Mouse (Mus musculus) gastrocnemius, adult 2 months (tissue): ENCODE results near the gene Adam19. TPM values are rescaled to one million over a fixed set of nuclear protein-coding genes. Genes with fewer than 3 reads are reported as not detected.

ENCODE experiments used
- DNase-seq: peaks from one replicate; pipeline ENCODE4 v3.0.0; 2022
- H3K27ac ChIP-seq: fragments of 200-600 bp; 2 replicates; pipeline ENCODE4 v1.8.1; 2022; ENCODE audit warnings: mild to moderate bottlenecking
- H3K4me3 ChIP-seq: fragments of 200-600 bp; 2 replicates; pipeline ENCODE4 v1.8.1; 2022; ENCODE audit warnings: mild to moderate bottlenecking, moderate library complexity
- CTCF ChIP-seq: fragments of 200-600 bp; IDR thresholded peaks from 2 replicates; pipeline ENCODE4 v1.8.1; 2022; ENCODE audit warnings: antibody characterized with exemption, mild to moderate bottlenecking, moderate library complexity
- intact Hi-C: fragments of 180-260 bp; cut with DNase I; formaldehyde crosslinking; loops from one replicate; pipeline ENCODE4 v1.15.1; 2025
- total RNA-seq, 2 experiments: library from RNA; stranded (reverse); gene quantifications; 2 replicates each; pipeline ENCODE4 v1.2.3; 2021

Adam19 gene
- total RNA-seq, 2 experiments from 2014 or later = 3.0 to 3.7 TPM

DNA sequence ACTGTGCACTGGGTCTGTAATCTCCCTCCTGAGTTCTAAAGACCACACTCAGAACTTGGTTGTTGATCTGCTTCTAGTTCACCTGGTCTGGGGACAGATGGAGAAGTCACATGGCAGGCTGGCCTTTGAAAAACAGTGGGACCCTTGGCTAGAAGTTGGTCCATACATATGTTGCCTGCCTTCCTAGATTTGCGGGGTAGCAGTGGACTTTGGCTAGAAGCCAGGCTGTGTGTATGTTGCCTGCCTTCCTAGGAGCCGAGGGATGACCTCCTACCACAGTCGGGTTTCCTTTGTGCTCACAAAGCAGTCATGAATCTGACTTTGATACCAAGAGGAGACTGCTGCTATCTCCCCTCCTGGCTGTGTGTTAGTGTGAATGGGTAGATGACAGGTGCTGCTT is 41.3 kb downstream of the Adam19 start:
- intact Hi-C loops = no loop called here
- H3K27ac ChIP-seq = peak overlapping the region; percentile 79

DNA sequence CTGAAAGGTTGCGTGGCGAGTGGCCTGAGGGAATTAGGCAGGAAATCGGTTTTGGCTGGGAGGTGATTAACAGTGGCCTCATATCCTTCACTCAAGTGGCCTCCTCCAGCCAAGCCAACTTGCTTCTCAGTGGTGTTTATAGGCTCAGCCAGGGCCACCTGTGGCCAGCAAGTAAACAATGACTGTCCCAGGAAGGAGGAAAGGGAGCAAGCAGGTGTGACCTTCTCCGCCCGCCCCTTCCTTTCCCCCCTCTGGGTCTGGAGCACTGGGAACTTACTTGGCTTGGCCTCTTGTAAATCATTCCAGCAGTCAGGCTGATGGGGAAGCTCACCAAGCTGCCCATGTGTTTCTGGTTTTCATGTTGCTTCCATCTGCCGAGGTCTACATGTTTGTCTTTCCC is 46.3 kb downstream of the Adam19 start:
- no peak for TF ChIP-seq CTCF
- intact Hi-C loops = no loop called here
- Histone ChIP-seq H3K4me3 (no peak overlapping the region), H3K27ac (peak overlapping the region; percentile 57)
- peak; percentile 65 for DNase-seq

More for the DNA sequence above, 41.3 kb downstream of the Adam19 start:
- no peak for DNase-seq
- H3K4me3 ChIP-seq = no peak overlapping the region
- TF ChIP-seq CTCF = no peak

DNA sequence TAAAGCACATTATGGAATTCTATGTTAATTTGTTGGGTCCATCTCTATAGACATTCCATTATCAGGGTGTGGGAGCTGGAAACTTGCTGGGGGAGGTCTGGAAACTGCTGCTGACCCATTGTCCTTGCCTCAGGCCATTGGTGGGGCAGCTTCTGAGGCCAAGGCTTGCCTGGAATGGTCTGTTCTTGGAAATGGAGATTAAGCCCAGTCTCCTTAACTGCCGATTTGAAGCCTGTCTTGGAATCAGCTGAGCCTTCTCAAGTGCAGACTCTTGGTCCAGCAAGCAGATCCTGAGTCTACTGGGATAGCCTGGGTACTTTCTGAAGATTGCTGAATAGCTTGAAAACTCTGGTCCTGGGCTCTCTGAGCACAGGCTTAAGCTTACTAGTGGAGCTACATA is 51.3 kb downstream of the Adam19 start:
- no peak for TF ChIP-seq CTCF
- no peak overlapping the region for H3K27ac ChIP-seq
- intact Hi-C loops = no loop called here
- DNase-seq = no peak
- no peak overlapping the region for H3K4me3 ChIP-seq

DNA sequence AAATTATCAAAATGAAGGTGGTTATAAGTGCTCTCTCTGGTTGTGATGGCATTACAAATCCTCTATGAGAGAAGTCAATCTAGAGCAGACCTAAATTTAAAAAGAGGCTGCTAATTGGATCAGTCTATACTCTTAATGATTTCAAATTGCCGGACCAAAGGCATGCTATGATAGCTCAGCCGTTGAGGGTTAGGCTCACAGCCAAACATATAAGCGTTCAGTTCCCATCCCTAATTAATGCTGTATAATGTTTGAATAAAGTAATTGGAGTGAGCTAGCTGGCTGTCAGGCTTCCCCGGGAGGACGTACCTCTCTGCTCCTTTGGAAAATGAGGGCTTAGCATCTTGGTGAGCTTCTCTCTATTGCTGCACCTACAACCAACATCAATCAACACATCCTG is 53.4 kb downstream of the Adam19 start:
- H3K4me3 ChIP-seq = no peak overlapping the region
- DNase-seq = no peak
- H3K27ac ChIP-seq = no peak overlapping the region
- TF ChIP-seq CTCF = no peak
- intact Hi-C loops = no loop called here

DNA sequence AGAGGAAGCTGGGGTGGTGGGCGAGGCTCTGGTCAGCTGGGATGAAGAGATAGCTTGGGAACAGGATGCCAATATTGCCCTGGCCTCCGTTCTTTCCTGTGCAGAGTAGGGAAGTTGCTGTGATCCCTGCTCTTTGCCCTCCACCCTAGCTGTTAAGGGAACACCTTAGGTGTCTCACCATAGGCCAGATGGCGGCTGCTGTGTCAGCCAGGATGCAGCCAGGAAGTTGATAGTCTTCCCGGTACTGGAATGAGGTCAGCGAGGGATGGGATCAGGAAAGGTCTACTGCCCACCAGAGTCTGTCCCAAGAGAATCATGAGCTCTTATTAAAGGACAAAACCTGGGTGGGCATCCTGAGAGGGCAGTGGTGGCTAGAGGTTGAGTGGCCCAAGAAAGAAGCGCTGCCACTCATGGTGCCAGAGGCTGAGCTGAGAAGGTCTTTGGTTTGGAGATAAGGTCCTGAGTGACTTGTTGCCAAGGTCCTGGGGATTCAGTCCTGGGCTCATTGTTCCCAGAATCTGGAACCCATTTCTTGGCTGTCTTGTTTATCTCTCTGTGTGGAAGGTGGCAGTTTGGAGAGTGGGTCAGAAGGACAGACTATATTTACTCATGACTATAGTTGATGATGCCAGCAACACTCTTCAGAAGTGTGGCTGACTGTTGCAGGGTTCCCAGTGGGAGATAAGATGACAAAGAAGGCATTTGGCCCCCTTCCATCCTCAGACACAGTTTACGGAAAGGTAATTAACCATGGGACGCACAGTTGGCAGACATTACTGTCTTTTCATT is 54.6 kb downstream of the Adam19 start:
- H3K27ac ChIP-seq = peak overlapping the region; percentile 48
- TF ChIP-seq CTCF = no peak
- no peak overlapping the region for H3K4me3 ChIP-seq
- intact Hi-C loops = no loop called here
- DNase-seq = peak; percentile 13

DNA sequence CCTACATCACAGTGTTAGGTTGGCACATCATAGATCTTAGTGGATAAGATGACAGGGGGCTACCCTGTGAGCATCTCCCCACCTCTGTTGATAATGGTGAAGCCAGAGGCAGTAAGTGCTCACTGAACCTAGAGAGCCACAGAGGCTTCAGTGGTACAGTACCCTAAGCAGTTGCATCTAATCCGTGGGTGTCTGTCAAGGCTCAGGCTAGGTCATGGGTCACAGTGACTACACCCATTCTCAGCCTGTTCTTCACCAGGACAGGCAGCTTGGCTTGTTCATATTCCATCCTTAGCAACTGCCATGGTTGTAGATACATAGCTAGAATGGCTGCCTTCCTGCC is 55.1 kb downstream of the Adam19 start:
- intact Hi-C loops = no loop called here

DNA sequence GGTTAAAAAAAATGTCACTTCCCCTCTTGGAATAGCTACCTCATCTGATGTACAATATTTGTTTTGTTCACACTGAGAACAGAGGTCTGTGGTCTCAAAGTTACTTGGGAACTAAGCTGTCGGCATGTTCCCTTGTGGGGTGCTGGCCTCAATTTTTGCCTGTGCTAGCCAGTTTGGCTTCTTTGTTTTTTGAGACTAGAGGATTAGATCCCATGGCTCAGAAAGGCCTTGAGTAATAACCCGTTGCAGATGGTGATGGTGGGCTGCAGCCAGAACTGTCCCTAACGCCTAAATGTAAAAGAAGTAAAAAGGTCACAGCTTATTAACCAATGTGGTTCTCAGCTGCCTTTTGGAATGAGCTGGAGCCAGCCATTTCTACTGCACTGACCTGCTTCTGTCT is 57.4 kb downstream of the Adam19 start:
- DNase-seq = peak; percentile 55
- 0 out of 2 replicates have a peak overlapping the region, but pooled peaks have one; percentile 3 for H3K27ac ChIP-seq
- H3K4me3 ChIP-seq = no peak overlapping the region
- intact Hi-C loops = no loop called here
- no peak for TF ChIP-seq CTCF

More for the DNA sequence above, 55.1 kb downstream of the Adam19 start:
- H3K4me3 ChIP-seq = no peak overlapping the region
- TF ChIP-seq CTCF = no peak
- no peak for DNase-seq
- H3K27ac ChIP-seq = no peak overlapping the region

DNA sequence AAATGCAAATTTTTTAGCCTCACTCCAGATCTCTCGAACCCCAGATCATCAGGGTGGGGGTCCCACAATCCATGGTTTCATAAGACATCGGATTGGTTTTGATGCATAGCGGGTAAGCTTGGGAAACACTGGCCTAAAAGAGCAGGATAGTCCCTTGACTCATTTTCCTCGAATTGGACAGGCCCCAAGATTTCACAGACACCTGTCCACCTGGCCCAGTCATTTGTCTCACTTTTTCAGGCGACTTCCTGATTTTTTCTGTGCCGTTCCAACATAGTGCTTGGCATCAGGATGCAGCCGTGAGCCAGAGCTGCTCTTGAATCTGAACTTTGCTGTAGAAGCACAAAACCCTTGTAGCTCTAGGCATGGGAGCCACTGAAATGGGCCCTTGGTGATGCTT is 58.4 kb downstream of the Adam19 start:
- no peak overlapping the region for H3K4me3 ChIP-seq
- DNase-seq = no peak
- no peak for TF ChIP-seq CTCF
- intact Hi-C loops = no loop called here
- peak overlapping the region; percentile 40; the same call in 1 of the 2 replicates for H3K27ac ChIP-seq

DNA sequence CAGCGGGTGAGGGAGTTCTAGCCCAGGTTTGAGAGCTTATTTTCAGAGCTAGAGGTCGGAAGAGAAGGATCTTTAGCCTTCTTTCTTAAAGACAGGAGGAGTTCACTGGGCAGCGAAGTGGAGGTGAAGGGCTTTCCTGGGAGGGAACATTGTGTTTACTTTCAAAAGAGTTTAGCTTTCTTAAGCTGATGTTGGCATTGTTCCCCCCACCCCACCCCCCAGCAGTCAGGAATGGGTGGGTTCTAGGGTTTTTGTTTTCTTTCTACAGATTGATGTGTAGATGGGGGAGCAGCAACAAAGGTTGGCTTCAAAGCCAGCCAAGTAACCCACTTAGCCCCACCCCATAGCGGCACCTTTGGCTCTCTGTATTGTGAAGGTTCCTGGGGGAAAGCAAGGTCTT is 59.2 kb downstream of the Adam19 start:
- no peak for TF ChIP-seq CTCF
- Histone ChIP-seq H3K27ac (peak overlapping the region; percentile 40; the same call in 1 of the 2 replicates), H3K4me3 (no peak overlapping the region)
- DNase-seq = no peak
- intact Hi-C loops = no loop called here

DNA sequence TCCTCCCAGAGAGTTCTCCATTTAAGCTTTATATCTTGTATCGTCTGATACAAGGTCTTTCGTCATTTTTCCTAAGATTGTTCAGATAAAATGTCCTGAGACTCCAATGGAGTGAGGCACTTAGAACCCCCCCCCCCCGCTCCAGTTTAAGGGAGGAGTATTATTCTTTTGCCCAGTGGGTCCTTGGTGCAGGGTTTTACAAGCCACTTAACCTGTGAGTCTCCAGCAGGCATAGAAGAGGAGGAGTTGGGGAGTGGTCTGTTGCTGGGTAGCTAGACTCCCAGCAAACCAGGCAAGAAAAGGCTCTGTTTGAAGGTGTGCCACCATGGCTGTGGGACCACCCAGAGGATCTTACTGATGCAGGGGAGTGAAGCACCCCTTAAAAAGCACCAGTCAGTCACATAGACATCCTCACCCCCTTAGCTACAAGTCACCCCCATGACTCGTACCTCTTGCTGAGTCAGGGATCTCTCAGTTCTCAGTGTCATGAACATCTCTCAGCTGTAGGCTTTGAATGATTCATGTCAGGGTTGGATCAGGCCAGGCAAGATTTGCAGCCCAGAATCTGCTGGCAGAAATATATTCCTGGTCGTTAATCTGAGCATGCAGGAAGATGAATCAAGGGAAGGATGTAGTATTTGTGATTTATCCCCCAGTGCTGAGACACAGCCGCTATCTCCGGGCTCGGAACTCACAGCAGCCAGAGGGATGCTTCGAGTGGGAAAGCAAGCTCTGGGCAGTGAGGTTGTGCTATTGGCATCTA is 59.8 kb downstream of the Adam19 start:
- peak overlapping the region; percentile 41; the same call in 1 of the 2 replicates for H3K27ac ChIP-seq
- intact Hi-C loops = no loop called here
- no peak overlapping the region for H3K4me3 ChIP-seq
- DNase-seq = no peak
- TF ChIP-seq CTCF = no peak

DNA sequence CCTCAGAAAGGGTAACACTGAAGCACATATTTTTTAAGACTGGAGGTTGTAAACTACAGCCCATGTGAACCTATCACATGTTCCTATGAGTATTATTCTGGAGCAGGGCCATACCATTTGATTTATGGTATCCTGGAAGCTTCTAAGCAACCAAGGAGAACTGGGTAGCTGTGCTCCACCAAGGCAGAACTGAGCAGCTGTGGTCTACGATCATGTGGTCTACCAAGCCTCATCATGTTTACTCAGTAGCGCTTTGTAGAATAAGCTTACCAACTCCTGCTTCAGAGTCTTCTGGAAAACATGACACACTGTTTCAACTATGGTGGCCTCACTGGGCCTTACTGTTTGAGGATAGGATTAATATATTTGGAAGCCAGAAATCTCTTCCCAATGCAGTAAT is 60.7 kb downstream of the Adam19 start:
- intact Hi-C loops = no loop called here
- no peak for DNase-seq
- H3K4me3 ChIP-seq = no peak overlapping the region
- peak overlapping the region; percentile 41 for H3K27ac ChIP-seq
- TF ChIP-seq CTCF = no peak

DNA sequence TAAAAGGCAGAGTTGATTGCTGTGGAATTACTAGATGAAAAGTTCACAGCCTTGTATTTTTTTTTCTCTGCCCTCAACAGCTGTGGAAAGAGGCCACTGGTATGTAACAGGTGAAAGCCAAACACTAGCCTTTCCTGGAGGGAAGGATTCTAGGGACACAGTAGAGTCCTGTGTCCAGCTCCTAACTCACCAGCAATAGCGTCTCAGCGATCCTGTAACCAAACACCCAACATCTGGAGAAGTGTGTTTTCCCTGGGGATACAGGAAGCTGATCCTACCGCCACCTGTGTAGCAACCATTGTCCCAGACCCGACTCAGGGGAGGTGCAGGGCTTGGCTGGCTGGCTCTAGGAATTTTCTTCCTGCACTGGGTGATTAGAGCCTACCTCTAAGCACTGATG is 63.8 kb downstream of the Adam19 start:
- DNase-seq = no peak
- H3K27ac ChIP-seq = peak overlapping the region; percentile 63
- H3K4me3 ChIP-seq = peak overlapping the region; percentile 30; the same call in 1 of the 2 replicates
- intact Hi-C loops = no loop called here
- no peak for TF ChIP-seq CTCF

DNA sequence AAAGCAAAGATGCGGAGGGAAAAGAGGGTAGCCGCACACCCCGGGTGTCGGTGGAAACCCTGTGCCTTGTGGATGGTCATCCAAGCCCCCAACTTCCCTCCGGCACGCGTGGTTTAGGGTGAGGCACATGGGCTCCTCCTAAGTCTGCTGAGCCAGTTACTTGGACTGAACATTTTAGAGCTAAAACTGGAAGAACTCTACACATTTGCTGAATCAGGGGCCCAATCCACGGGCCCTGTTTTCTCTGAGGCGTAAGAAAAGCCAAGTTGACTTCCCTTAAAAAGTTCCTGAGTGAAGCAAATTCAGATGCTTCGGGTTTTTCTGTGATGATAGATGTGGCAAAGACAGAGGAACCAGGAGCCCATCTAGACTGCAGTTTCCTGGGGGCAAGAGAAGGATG is 64.3 kb downstream of the Adam19 start:
- intact Hi-C loops = no loop called here
- DNase-seq = no peak
- peak overlapping the region; percentile 63 for H3K27ac ChIP-seq
- TF ChIP-seq CTCF = no peak
- peak overlapping the region; percentile 30 for H3K4me3 ChIP-seq
